Mouse (Mus musculus) lung, adult 2 months (tissue): Measurements from ENCODE around the gene Sec61a2.

ENCODE experiments used
- CTCF ChIP-seq: fragments of 200-500 bp; IDR thresholded peaks from 2 replicates; pipeline ENCODE4 v1.5.1; 2011; ENCODE audit warnings: mild to moderate bottlenecking, low read length, control low read depth; ENCODE audit not compliant: insufficient read depth
- POLR2A ChIP-seq: fragments of 200-500 bp; IDR thresholded peaks from 2 replicates; pipeline ENCODE4 v1.6.1; 2011; ENCODE audit warnings: low read depth, mild to moderate bottlenecking, control low read depth, low read length, borderline replicate concordance; ENCODE audit errors: extremely low read depth

DNA sequence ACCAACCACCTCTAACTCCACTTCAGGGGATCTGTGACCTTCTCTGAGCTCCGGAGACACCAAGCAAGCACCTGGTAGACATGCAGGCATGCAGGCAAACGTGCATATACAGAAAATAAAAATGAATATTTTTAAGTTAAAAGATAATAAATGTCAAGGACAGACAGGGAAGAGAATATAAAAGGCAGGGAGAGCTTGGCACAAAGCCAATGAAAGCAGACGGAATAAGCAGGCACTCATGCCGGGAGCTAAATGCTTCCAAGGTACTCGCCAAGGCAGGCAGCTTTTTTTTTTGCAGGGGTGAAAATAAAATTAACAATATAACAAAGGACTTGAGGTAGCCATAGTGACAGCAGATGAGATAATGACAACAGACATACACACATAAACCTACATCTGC is 10.9 kb upstream of the Sec61a2 start:
- TF ChIP-seq POLR2A: no peak
- no peak for TF ChIP-seq CTCF
